Mouse (Mus musculus) hindbrain, postnatal 0 days (tissue): ENCODE measurements at regions not wholly inside any gene's neighbourhood (a gene's known extent, or its start where the extent isn't known, plus 50 kb on each side); places are given as distances from the start of the nearest gene placed in this dataset.

ENCODE experiments used
- ATAC-seq: fragments of 200-750 bp; cut with Nextera tagmentation; 2 replicates; pipeline ENCODE4 v1.8.0; 2017; ENCODE audit warnings: mild to moderate bottlenecking, moderate TSS enrichment, moderate library complexity
- DNase-seq: peaks from one replicate; pipeline ENCODE4 v3.0.0-alpha.2; 2015; ENCODE audit warnings: low spot score
- H3K27ac ChIP-seq: fragments of 300-500 bp; sonication (generic); 2 replicates; pipeline ENCODE4 v1.5.1; 2014; ENCODE audit warnings: mild to moderate bottlenecking
- H3K27me3 ChIP-seq: fragments of 300-500 bp; sonication (generic); 2 replicates; pipeline ENCODE4 v1.6.1; 2014; ENCODE audit warnings: low read length, mixed read lengths; ENCODE audit not compliant: insufficient read depth
- H3K36me3 ChIP-seq: fragments of 300-500 bp; sonication (generic); 2 replicates; pipeline ENCODE4 v1.6.1; 2014; ENCODE audit warnings: low read length, mixed read lengths; ENCODE audit not compliant: insufficient read depth
- H3K4me1 ChIP-seq: fragments of 300-500 bp; sonication (generic); 2 replicates; pipeline ENCODE4 v1.6.1; 2014; ENCODE audit warnings: antibody characterized with exemption, low read length, mixed read lengths; ENCODE audit not compliant: insufficient read depth
- H3K4me2 ChIP-seq: fragments of 300-500 bp; sonication (generic); 2 replicates; pipeline ENCODE4 v1.6.1; 2014; ENCODE audit warnings: low read depth, mild to moderate bottlenecking, low read length, moderate library complexity, mixed read lengths
- H3K4me3 ChIP-seq: fragments of 300-500 bp; sonication (generic); 2 replicates; pipeline ENCODE4 v1.5.1; 2014; ENCODE audit warnings: low read length
- H3K9ac ChIP-seq: fragments of 300-500 bp; sonication (generic); replicated peaks from 2 replicates; pipeline ENCODE4 v1.6.1; 2014; ENCODE audit warnings: mild to moderate bottlenecking, low read length, moderate library complexity, mixed read lengths
- H3K9me3 ChIP-seq: fragments of 300-500 bp; sonication (generic); 2 replicates; pipeline ENCODE4 v1.6.1; 2016; ENCODE audit warnings: low read length, mixed read lengths
- CTCF ChIP-seq: IDR thresholded peaks from 2 replicates; pipeline ENCODE4 v1.5.1; 2016; ENCODE audit warnings: antibody characterized with exemption, control low read depth, low read depth
- WGBS: fragments of 180-500 bp; shearing (Covaris S2); extraction: QIAGEN DNeasy Blood & Tissue Kit; methylation state at CpG from one replicate; pipeline ENCODE4 v1.1.7; 2014; 5-methylcytosine and 5-hydroxymethylcytosine counted together

GRCm38 (mm10) chr3:106957162-106957895 is 78.6 kb upstream of the Kcna3 start:
- Histone ChIP-seq H3K9ac (no peak overlapping the region), H3K4me1 (peaks cover 11% of the 10 kb centered on the region; the same call in 1 of the 2 replicates), H3K27me3 (no peaks in the 10 kb centered on the region), H3K36me3 (no peaks in the 10 kb centered on the region), H3K9me3 (no peaks in the 10 kb centered on the region), H3K4me3 (no peak overlapping the region), H3K27ac (no peak overlapping the region), H3K4me2 (no peak overlapping the region)
- DNase-seq = no peak
- 33% methylated on average over 7 of the region's 7 CpGs for WGBS
- no peak for ATAC-seq
- TF ChIP-seq CTCF = no peak

- no peak for TF ChIP-seq CTCF
- Histone ChIP-seq H3K9me3 (no peaks in the 10 kb centered on the region), H3K4me2 (no peak overlapping the region), H3K9ac (no peak overlapping the region), H3K27me3 (no peaks in the 10 kb centered on the region), H3K36me3 (no peaks in the 10 kb centered on the region), H3K27ac (no peak overlapping the region), H3K4me3 (no peak overlapping the region), H3K4me1 (peaks cover 11% of the 10 kb centered on the region; the same call in 1 of the 2 replicates)
- no peak for ATAC-seq
- WGBS = 88% methylated on average over 2 of the region's 2 CpGs
- DNase-seq = no peak
These were observed 77.8 kb upstream of the Kcna3 start for GRCm38 (mm10) chr3:106958194-106958593.

- Histone ChIP-seq H3K9me3 (no peaks in the 10 kb centered on the region), H3K4me2 (no peak overlapping the region), H3K4me1 (peaks cover 10% of the 10 kb centered on the region; the same call in 1 of the 2 replicates), H3K36me3 (no peaks in the 10 kb centered on the region), H3K27ac (no peak overlapping the region), H3K9ac (no peak overlapping the region), H3K27me3 (no peaks in the 10 kb centered on the region), H3K4me3 (no peak overlapping the region)
- DNase-seq (no peak), ATAC-seq (no peak)
- 47% methylated on average over 1 of the region's 1 CpGs for WGBS
- TF ChIP-seq CTCF = no peak
These were observed 75.4 kb upstream of the Kcna3 start for GRCm38 (mm10) chr3:106960596-106960995.

GRCm38 (mm10) chr3:106962466-106962865 is 73.5 kb upstream of the Kcna3 start:
- H3K4me3 ChIP-seq = no peak overlapping the region
- no peak for TF ChIP-seq CTCF
- H3K27me3 ChIP-seq = no peaks in the 10 kb centered on the region
- no peak overlapping the region for H3K9ac ChIP-seq
- peaks cover 3% of the 10 kb centered on the region; the same call in 1 of the 2 replicates for H3K4me1 ChIP-seq
- DNase-seq (no peak), ATAC-seq (no peak)
- no peak overlapping the region for H3K27ac ChIP-seq
- H3K36me3 ChIP-seq = no peaks in the 10 kb centered on the region
- H3K4me2 ChIP-seq = no peak overlapping the region
- WGBS = 48% methylated on average over 2 of the region's 2 CpGs
- no peaks in the 10 kb centered on the region for H3K9me3 ChIP-seq

GRCm38 (mm10) chr3:106966198-106966597 is 69.8 kb upstream of the Kcna3 start:
- ATAC-seq = no peak
- Histone ChIP-seq H3K36me3 (no peaks in the 10 kb centered on the region), H3K9ac (no peak overlapping the region), H3K27ac (no peak overlapping the region), H3K9me3 (no peaks in the 10 kb centered on the region), H3K4me1 (no peaks in the 10 kb centered on the region), H3K4me3 (no peak overlapping the region), H3K27me3 (no peaks in the 10 kb centered on the region), H3K4me2 (no peak overlapping the region)
- DNase-seq = no peak
- 82% methylated on average over 2 of the region's 2 CpGs for WGBS
- TF ChIP-seq CTCF = no peak

- H3K4me3 ChIP-seq = no peak overlapping the region
- no peaks in the 10 kb centered on the region for H3K36me3 ChIP-seq
- H3K9me3 ChIP-seq = no peaks in the 10 kb centered on the region
- no peaks in the 10 kb centered on the region for H3K4me1 ChIP-seq
- H3K4me2 ChIP-seq = no peak overlapping the region
- WGBS = 89% methylated on average over 1 of the region's 1 CpGs
- H3K9ac ChIP-seq = no peak overlapping the region
- H3K27me3 ChIP-seq = no peaks in the 10 kb centered on the region
- ATAC-seq (no peak), DNase-seq (no peak)
- TF ChIP-seq CTCF = no peak
- H3K27ac ChIP-seq = no peak overlapping the region
These were observed 68.5 kb upstream of the Kcna3 start for GRCm38 (mm10) chr3:106967479-106967878.

- WGBS = 83% methylated on average over 6 of the region's 6 CpGs
- no peaks in the 10 kb centered on the region for H3K9me3 ChIP-seq
- no peaks in the 10 kb centered on the region for H3K4me1 ChIP-seq
- no peak overlapping the region for H3K27ac ChIP-seq
- no peaks in the 10 kb centered on the region for H3K27me3 ChIP-seq
- no peak overlapping the region for H3K4me3 ChIP-seq
- no peak for TF ChIP-seq CTCF
- no peak overlapping the region for H3K9ac ChIP-seq
- H3K36me3 ChIP-seq = no peaks in the 10 kb centered on the region
- DNase-seq (no peak), ATAC-seq (no peak)
- H3K4me2 ChIP-seq = no peak overlapping the region
These were observed 61.7 kb upstream of the Kcna3 start for GRCm38 (mm10) chr3:106974114-106974789.
